Mouse (Mus musculus) cerebellum, postnatal 4 days (tissue): Measurements from ENCODE around the gene Anapc15.

Source experiments
- DNase-seq, 2 experiments: peaks; one replicate each; pipeline ENCODE4 v3.0.0; 2022; ENCODE audit warnings: low spot score in 2 of 2, mixed read lengths in 1 of 2

The Anapc15 gene

GRCm38 (mm10) chr7:101847934-101848333 is 15.6 kb upstream of the Anapc15 start:
- no peak for DNase-seq

- no peak for DNase-seq
Observed at GRCm38 (mm10) chr7:101851689-101852088, 11.8 kb upstream of the Anapc15 start.

GRCm38 (mm10) chr7:101852846-101853245 is 10.7 kb upstream of the Anapc15 start:
- no peak for DNase-seq

GRCm38 (mm10) chr7:101853816-101854215 is 9.7 kb upstream of the Anapc15 start:
- no peak for DNase-seq

- DNase-seq, result no peak
Observed at GRCm38 (mm10) chr7:101857094-101857493, 6.4 kb upstream of the Anapc15 start, which contains the start of gene Folr2. Gene Folr2 (minus strand): TSS chr7:101857194.

DNA sequence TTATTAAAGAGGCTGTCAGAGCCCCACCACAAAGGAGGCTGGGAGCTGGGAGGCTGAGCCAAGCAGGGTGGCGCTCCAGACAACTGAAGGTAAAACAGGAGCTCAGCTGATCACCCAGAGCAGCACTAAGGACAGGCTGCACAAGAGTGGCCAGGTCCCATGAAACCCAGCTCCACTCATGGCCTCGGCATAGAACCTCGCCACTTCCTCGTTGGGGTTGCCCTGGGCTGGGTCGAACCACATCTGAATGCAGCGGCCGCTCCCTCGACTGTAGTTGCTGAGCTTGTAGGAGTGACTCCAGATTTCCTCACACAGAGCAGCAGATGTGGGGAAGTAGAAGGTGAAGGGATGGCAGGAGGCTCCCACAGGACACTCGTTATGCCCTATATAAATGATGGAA is 5.2 kb upstream of the Anapc15 start:
- no peak for DNase-seq

GRCm38 (mm10) chr7:101860978-101861377 is 2.5 kb upstream of the Anapc15 start:
- DNase-seq, result no peak

GRCm38 (mm10) chr7:101862291-101862690 is 1.2 kb upstream of the Anapc15 start:
- no peak for DNase-seq

GRCm38 (mm10) chr7:101866491-101867265 is 3.2 kb downstream of the Anapc15 start:
- DNase-seq, result no peak

GRCm38 (mm10) chr7:101867482-101867881 is 4.0 kb downstream of the Anapc15 start:
- DNase-seq, result no peak

GRCm38 (mm10) chr7:101868241-101869162 is 5.0 kb downstream of the Anapc15 start:
- DNase-seq, result no peak

GRCm38 (mm10) chr7:101869163-101869500 is 5.6 kb downstream of the Anapc15 start:
- no peak for DNase-seq

- no peak for DNase-seq
Observed at GRCm38 (mm10) chr7:101870629-101871028, 7.1 kb downstream of the Anapc15 start, which contains the start of gene Folr1. Gene Folr1 (minus strand): TSS chr7:101870788.

- no peak for DNase-seq
Observed at GRCm38 (mm10) chr7:101871296-101871695, 7.8 kb downstream of the Anapc15 start.

DNA sequence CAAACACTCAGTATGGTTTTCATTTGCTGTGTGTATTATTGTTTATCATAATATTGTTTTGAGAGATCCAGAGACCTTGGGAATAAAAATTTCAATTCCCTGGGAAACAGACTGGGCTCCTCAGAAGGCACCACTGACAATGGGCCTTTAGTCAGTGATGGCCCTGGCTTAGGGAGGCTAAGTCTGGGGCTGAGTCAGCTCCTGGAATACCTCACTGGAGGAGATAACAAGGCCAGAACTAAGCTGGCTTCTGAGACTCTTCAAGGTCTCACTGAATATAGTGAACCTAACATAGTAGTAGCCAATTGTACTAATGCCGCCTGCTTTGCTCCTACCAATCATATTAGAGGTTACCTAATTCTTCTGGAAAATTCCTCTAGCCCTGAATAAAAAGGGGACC is 12.5 kb downstream of the Anapc15 start:
- no peak for DNase-seq

DNA sequence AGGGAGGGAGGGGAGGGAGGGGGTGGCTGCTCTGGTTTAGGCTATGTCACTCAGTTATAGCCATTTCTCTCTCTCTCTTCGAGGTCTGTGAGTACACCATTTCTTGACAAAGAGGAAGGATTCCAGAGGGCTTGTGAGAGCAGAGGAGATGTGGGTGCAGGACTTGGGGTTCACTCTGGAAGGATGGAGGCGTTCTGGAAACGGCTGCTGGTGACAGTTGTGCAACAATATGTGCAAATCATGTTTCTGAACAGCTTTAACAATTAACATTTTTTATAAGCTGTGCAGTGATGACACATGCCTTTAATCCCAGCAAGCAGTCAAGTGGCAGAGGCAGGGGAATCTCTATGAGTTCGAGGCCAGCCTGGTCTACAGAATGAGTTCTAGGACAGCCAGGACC is 17.3 kb downstream of the Anapc15 start:
- DNase-seq, result no peak

- DNase-seq, result no peak
Observed at GRCm38 (mm10) chr7:101882413-101883154, 19.1 kb downstream of the Anapc15 start.

- no peak for DNase-seq
Observed at GRCm38 (mm10) chr7:101884160-101884559, 20.6 kb downstream of the Anapc15 start.

DNA sequence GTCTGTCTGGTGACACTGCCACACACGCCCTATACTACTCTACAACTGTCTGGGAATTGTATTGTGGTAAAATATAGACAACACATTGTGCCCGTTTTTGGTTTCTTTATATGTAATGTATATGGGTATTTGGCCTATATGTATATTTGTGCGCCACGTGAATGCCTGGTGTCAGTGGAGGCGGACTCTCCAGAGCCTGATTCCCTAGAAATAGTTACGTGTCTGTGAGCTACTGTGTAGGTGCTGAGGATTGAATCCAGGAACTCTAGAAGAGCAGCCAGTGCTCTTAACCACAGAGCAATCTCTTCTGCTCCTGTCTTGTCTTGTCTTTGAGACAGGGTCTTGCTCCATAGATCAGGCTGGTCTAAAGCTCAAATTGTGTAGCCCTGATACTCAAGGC is 22.8 kb downstream of the Anapc15 start:
- no peak for DNase-seq

DNA sequence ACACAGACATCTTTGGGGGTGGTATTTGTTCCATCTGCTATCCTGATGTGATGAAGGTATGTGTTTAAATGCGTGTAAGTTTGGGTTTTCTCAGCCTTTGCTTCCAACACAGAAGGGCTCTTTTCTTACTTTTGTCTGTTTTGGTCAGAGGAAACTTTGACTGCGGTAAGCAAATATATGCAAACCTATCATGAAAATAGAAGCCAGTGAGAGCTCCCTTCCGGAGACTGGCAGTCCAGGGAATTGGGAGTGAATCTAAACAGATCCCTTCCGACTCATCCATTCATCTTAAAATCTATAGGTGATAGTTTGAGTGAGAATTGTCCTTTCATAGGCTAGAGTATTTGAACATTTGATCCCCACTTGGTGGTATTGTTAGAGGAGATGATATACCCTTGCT is 24.9 kb downstream of the Anapc15 start:
- DNase-seq, result no peak

- DNase-seq, result no peak
Observed at GRCm38 (mm10) chr7:101895695-101896094, 32.2 kb downstream of the Anapc15 start.
